Mouse (Mus musculus) left cerebral cortex, postnatal 36 days (tissue): ENCODE data around the gene Atxn1. TPM values are rescaled to one million over a fixed set of nuclear protein-coding genes. Genes with fewer than 3 reads are reported as not detected.

Source experiments
- DNase-seq, 2 experiments: peaks; one replicate each; pipeline ENCODE4 v3.0.0; 2021 to 2022; ENCODE audit warnings: low spot score in 2 of 2, mixed read lengths in 1 of 2
- intact Hi-C: fragments of 180-260 bp; cut with DNase I; formaldehyde crosslinking; loops from one replicate; pipeline ENCODE4 v1.15.1; 2025
- total RNA-seq, 2 experiments: library from RNA; stranded (reverse); gene quantifications; 2 replicates each; pipeline ENCODE4 v1.2.3; 2021

Atxn1 gene
- total RNA-seq, 2 experiments from 2014 or later: 156 to 184 TPM

DNA sequence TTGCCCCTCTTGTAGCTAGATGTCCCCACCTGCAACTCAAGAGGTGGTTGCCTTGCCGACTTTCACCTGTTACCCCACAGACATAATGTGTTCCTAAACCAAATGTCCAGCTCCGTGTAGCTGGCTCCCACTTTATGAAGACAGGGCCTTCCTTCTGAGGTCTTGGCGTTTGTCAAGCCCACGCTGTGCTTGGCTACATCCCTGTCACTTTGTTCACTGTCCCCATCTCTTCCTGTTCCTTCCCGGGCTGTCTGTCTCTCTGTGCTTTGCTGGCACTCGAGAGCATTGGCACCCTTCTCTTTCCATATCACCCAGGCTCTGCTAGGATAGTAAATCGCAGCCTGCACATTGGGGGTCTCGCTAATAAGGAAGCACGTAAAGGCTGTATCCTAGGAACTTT lies 426.7 kb downstream of the Atxn1 start:
- intact Hi-C loops: loop anchor here (2.0 kb wide), 3 partner anchors 33 to 721 kb away; no protein-coding TSS in a partner anchor
- DNase-seq: peak in 1 of 2 experiments; percentile 25

DNA sequence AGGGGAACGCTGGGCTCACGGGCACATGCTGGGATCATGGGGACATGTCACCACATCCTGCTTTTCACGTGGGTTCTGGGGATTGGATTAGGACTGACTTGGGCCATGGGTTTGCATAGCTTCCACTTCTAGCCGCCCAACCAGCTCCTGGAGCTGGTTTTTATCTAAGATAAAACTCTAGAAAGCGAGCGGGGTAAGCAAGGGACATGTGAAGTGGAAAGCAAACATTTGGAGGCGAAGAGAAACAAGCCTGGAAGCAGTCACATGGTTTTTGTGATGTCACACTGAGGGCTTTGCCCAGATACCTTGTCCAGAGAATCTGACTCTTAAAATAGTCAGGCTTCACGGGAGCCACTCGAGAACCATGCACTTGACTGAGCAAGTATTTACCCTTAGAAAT lies 427.7 kb downstream of the Atxn1 start:
- intact Hi-C loops: no loop called here
- DNase-seq: peak in 1 of 2 experiments; percentile 7

DNA sequence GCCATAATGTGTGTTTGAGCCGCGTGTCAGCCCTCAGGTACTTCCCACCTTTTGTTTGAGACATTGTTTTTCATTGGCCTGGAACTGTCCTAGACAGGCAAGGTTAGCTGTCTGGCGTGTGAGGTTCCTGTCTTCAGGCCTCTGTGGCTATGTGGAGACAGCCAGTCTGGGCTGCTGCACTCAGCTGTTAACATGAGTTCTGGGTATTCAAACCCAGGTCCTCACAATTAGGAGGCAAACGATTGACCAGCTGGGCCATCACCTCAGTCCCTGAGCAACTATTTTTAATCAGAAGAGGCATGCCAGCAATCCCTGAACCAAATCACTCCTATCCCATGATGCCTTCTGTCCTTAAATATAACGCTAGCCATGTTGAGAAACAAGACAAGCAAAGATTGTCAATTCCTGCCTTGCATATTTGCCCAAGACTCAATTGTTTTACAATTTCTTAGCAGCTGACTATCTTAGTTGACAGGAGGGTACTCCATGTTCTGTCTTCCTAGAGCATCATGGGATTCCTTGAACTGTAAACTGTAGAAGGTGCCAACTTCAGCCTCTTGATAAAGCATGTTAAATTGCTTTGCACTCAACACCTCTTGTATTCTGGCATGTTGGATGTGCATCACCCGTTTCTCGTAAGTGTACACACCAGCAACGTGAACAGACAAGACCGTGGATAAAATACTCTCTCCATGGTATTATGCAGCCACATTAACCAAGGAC lies 428.9 kb downstream of the Atxn1 start:
- DNase-seq: no peak
- intact Hi-C loops: no loop called here

DNA sequence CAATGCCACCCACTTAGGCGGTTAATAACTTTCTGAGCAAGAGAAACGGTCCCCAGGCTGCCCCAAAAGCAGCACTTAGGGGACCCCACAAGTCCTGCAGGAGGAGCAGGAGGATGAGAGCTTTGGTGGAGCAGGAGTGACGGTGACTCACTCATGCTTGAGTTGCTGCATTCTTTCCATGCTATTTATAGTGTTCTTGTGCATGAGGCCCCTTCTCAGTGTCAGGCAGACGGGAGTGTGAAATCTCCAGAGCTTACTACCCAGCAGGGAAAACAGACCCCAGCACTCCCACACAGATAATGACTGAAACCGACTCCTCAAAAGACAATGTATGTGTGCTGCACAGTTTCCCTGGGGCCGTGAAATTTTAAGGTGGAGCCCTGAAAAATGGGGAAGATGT lies 434.1 kb downstream of the Atxn1 start:
- intact Hi-C loops: no loop called here
- DNase-seq: peak in 1 of 2 experiments; percentile 51

DNA sequence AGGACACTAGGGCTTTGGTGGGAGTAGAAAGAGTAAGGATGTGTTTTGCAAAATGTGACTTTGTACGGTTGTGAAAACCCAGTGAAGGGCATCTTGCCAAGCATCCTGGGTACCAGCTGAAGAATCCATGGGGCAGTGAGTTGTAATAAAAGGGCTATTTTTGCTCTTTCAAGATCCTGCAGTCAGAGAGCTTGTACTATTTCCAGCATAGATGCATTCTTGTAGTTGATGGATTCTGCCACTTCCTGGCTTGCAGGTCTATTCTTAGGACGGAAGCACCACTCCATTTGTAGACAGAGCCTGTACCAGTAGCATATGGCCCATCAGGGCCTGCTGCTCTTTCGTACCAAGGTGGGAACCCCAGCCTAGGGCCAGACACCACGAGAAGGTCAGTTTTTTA lies 436.0 kb downstream of the Atxn1 start:
- DNase-seq: no peak
- intact Hi-C loops: no loop called here

DNA sequence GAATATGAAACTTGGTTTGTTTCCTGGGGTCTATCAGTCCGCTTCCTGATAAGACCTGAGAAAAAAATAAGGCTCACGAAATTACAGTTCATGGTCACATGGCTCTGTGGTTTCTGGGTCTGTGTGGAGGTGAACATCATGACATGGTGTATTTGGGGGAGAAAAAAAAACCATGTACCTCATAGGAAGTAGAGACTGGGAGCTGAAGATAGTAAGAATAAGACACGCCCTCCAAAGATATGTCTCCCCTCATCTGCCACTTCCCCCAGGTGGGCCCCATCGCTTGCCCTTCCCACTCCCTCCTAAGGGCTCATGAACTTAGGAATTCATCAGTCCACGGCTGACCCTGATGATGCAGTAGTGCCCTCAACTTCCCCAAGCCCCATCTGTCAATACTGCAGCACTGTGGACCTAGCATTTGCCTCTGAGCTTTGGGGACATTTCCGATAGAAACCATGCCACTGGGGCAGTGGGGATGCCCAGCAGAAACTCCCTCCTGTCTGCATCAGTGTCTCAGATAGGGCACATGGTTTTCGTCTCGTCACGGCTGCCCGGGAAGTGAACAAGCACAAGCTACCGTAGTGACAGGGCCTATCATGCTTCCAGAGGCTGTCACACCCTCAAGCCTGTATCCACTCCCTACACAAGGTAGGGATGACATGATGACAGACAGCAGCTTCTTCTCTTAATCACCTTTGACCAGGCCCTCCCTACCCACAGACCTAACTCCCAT lies 437.4 kb downstream of the Atxn1 start:
- intact Hi-C loops: no loop called here

DNA sequence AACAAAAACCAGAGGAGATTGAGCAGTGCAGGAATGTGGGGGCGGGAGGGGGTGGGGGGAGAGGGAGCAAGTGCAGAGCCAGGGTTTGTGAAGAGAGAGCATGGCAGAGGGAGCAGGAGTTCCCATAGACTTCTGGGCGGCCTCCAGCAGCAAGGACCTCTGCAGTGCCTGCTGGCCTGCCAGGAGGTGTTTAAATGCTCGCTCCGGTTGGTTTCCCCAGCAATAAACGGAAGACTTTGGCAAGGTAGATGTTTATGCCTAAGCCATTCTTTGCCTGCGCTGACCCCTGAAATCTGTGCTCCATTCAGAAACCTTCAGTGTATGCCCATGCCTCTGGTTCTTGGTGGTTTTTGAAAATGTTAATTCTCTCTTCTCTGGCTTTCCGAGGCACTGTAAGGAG lies 438.6 kb downstream of the Atxn1 start:
- intact Hi-C loops: no loop called here

More for the DNA sequence above, 437.4 kb downstream of the Atxn1 start:
- no peak for DNase-seq

DNA sequence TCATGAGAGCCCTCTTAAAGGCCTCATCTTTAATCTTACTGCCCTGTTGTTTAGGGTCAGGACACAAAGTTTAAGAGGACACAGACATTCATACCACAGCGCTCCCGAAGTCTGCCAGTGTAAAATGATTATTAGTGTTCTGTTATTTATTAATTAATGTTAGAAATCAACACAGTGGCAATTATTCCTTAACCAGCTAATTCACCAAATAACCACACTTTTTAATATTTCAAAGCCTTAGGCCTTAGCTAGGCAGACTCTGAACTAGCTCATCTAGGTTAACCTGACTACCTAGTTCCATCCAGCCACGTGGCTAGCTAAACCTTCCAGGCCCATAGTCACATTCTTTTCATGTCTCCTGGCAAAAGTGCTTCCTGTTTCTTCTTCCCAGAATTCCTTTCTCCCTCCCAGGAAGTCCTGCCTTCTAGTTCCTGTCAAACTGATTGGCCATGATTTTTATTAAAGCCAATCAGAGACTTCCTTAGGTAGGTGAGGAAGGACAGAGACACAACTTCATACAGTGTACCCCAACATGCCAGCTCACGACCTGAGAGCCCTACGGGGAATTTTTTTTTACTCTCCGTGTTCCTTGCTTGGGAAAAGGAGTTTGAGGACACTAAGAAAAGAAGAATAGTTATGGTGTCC lies 439.9 kb downstream of the Atxn1 start:
- intact Hi-C loops: no loop called here
- no peak for DNase-seq

More for the DNA sequence above, 438.6 kb downstream of the Atxn1 start:
- DNase-seq: no peak

DNA sequence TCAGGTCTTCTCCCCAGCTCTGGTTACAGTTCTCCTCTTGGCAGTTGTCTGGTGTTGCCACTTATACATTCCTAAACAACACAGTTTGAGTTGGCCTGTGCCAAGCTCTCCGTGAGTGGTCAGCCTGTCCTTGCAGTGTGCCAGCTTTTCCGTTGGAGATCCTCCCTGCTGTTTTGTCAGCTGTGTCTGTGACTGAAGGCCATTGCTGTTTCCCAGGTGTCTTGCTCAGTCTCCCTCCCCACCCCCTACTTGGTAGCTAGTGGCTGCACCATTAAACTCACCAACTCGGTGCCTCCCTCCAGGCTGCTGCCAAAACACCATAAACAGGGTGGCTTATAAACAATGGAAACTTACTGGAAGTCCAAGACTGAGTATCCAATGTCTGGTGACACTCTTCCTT lies 440.5 kb downstream of the Atxn1 start:
- no peak for DNase-seq
- intact Hi-C loops: no loop called here

DNA sequence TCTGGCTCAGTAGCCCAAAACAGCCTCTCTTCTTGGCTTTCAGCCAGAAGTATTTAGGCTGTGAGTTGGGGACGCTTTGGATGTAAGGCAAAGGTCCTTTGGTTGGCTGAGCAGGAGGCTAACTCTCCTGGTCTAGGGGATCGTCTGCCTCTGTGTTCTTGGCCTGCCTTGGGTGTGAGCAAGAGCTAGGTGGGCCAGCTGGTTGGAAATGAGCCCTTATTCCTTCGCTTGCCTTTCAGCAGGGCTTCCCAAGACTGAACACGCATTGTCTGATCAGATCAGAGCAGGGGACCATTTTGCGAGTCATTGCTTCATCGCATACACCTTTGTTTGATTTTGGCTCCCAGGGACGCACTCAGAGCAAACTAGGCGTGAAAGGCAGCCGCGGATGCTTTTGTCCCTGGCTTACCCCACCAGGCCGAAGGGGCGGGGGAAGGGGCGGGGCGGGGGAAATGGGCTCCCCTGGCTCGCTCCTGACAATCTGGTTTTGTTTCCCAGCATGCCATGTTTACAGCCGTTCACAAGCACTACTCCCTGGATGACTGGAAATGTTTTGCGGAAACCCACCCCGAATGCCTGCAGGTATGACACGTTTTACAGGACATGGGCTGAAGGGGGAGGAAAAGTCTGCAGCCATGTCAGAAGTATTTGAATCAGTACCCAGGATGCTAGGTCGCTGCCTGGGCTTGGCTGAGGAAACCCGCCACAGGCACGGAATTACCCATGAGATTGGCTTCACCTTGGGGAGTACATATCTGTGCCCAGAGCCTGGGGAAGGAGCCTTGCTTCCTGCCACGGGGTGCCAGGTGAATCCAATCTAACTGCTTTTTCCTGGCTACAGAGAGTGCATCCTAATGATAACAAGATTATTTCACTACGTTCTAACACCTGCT lies 448.1 kb downstream of the Atxn1 start:
- no peak for DNase-seq
- intact Hi-C loops: no loop called here

DNA sequence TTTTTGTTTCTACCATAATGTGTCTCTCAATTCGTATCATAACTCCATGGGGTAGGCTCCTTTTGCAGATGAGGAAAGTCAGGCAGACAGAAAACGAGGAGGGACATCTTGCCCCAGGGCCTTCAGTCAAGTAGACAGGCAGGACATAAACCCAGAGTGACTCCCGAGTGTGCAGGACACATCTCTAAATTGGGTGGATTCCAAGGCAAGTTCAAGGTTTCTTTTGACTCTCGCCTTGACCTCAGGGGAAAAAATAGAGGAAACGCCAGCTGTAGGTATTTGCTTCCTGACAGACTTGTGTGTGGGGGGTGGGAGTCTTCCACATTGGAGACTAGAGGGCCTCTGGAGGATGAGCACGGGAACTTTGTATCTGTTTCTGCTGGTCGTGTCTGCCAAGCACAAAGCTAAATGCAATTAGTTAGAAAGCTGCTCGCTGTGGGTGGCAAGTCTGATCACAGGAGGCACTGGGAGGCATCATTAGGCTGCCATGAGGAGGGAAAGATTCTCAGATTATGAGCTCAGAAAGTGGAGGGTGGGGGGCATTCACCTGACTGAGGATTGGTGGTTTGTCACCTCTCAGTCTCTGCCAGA lies 449.9 kb downstream of the Atxn1 start:
- no peak for DNase-seq
- intact Hi-C loops: no loop called here

DNA sequence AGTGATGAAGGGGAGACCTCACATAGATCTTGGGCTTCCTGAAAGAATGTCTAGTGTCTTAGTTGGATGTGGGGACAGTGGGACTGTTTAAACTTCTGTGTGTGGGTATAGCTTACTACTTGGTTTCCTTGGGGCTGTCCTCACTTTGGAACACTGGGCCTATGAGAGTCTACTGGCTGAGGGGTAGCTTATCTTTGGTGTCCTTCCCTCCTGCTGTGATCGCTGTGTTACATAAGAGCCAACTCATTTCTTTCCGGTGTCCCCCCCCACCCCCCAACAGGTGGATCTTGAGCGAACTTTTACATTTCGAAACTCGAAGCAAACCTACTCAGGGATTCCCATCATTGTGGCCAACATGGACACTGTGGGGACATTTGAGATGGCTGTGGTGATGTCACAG lies 450.7 kb downstream of the Atxn1 start:
- no peak for DNase-seq
- intact Hi-C loops: no loop called here

DNA sequence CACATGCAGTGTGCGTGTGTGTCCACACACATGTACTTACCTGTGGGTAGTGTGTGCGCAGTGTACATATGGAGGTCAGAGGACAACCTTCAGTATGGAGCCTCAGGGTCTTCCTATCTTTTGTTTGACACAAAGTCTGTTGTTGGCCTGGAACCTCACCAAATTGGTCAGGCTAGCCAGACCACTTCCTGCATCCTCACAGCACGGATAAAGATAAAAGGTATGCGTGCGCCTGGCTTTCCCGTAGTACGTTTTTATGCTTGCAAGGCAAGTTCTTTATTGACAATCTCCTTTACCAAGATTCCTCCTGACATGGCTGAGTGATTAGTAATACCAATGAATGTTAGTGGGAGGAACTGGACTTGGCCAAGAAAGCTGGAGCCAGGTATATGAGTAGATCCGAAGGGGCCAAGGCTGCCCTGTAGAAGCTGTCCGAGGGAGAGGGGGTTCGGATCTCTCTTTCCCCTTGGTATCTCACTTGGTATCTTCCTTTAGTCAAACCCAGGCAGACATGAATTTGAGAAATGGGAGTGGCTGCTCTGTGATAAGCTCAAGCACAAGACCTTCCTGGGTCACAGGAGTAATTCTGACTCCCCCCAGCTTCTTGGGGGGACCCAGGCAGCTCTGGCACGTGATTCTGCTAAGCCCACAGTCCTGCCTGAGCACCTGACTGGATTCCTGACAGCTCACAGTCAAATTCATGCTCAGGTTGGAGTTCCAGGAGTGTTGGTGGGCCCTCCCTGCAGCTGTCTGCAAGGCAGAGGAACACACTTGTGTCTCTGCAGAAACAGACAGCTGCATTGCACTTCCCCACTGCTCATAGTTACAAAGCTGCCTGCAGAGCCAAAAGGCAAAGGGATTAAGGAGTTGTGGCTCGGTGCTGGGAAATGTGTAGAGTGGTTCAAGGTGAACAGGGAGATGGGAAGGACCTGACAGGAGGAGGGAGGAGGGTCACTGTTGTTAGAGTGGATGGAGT lies 451.5 kb downstream of the Atxn1 start:
- DNase-seq: no peak
- intact Hi-C loops: no loop called here

DNA sequence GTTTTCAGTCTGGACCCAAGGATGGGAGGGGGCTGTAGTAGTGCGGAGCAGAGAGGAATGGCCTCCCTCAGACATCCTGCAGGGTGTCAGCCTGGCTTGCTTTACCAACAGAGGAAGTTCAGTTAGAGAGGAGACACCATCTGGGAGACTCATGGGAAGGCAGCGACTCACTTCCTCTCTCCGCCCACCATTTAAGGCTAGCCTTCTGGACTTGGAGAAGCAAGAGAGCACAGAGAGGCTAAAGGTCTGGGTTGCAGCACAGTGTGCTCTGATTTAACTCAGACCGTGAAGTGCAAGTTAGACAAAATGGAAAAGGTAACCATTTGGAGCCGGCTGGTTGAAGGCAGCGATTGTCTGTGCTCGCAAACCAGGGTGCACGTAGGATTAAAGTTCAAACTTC lies 452.3 kb downstream of the Atxn1 start:
- DNase-seq: no peak
- intact Hi-C loops: no loop called here

DNA sequence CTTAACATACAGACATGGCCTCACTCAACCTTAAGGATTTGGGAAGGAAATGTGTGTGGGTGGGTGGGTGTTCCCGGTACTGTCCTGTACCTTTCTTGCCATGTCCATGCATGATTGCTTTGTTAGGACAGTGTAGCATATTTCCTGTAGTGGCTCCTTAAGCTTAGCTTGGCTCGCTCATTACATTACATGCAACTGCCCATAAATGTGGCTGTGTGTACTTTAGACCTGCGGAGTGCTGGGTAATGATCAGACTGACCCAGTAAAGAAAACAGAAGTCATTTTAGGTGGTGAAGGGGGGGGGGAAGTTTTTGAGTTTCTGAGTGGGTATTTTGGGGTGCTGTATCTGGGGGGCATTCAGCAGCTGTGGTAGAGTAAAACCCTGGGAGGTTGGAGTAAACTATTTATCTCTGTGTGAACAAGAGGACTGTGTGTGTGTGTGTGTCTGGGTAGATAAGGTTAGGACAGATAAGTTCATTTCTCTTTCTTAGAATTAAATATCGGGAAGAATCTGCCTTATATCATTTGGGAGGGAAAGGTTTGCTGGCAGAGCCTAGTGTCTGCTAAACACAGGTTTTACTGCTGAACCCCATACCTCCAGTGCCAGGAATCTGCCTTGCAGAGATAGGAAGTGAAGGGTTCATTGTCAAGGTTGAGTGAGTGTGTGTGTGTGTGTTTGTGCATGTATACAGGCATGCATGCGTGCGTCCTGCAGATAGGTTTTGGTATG lies 452.9 kb downstream of the Atxn1 start:
- intact Hi-C loops: no loop called here

DNA sequence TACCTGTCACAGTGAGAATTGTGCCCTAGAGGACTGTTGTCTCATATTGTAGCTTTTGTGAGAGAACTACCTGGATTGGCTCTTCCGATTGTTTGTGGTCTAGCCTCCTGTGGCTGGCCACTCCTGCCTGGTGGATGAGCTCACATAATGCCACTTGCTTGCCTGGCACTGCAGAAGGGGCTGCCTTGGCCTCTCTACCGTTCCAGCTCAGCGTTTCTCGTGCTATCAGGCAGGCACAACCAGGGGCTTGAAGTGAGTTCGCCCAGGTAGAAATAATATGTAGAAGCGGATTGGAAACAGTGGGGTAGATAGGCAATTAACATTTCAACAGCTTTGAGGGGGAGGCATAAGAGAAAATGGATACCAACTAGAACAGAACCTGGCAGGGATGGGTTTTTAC lies 455.4 kb downstream of the Atxn1 start:
- no peak for DNase-seq
- intact Hi-C loops: no loop called here

More for the DNA sequence above, 452.9 kb downstream of the Atxn1 start:
- no peak for DNase-seq

DNA sequence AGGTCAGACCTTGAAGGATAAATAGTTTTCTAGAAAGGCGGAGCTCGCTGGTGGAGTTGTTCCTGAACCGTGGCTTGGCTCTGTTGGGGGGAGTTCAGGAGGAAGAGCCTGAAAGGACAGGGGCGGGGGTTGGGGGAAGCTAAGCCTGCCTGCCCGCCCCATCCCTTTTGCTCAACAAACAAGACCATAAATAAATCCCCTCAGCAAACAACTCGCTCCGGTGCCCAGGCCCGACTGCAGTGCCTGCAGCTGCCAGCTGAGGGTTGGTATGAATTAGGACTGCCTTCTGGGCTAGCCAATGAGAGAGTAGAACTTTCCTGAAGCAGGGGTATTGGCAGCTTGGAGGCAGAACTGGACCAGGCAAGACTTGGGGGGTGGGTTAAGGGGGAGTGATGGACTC lies 456.3 kb downstream of the Atxn1 start:
- intact Hi-C loops: no loop called here
- peak; percentile 65 to 74 for DNase-seq
